Mouse (Mus musculus) cerebellum, postnatal 10 days (tissue): Measurements from ENCODE around the gene Klhl33.
A peak's percentile ranks its signal among the peaks of the same experiment; 100 is the strongest.
"Not testable (repeated sequence)": the region's sequence is repeated elsewhere in the genome, so short reads cannot be mapped to it uniquely, and the experiment has no call there.

Source experiments
- DNase-seq, 2 experiments: peaks; one replicate each; pipeline ENCODE4 v3.0.0; 2021; ENCODE audit warnings: mixed read lengths in 2 of 2

Gene Klhl33

GRCm38 (mm10) chr14:50897374-50897765, at the start of gene Klhl33:
Gene Klhl33 (minus strand): TSS chr14:50897507.
- peak; percentile 35 to 45 for DNase-seq

GRCm38 (mm10) chr14:50945526-50945925, 48.2 kb upstream of the Klhl33 start:
- not testable (repeated sequence) for DNase-seq

DNA sequence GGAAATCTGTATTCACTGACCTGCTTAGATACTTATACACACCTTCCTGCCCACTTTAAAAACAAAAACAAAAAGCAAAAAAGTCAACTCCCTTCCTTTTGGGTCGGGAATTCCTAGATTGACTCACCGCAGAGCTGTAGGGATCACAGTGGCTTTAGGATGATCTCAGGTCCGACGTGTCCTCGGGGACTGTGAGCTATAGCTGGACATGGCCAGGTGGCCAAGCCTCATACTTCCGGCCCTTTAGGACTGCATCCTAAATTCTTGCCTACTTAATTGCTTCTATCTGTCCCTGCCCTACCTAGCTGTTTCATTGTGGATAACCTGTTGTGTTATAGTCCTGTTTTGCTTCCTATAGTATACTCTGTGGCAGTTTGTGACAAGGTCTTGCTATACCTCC, 47.8 kb upstream of the Klhl33 start:
- not testable (repeated sequence) for DNase-seq

DNA sequence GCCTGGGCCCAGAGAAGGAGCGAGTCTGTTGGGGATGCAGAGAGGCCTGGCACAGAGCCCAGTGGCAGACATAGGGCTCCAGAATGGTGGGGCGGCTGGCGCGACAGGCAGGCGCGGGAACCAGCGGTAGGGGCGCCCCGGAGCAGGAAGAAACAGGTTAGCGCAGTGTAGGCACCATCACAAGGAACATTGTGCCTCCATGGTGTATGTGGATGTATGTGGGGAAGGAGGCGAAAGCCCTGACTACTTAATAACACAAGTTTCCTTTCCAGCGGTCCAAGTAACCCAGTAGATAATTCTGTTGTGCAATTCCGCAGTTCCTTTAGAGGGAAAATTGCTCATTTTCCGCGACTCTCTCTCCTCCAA, 47.3 kb upstream of the Klhl33 start:
- DNase-seq, result not testable (repeated sequence)

DNA sequence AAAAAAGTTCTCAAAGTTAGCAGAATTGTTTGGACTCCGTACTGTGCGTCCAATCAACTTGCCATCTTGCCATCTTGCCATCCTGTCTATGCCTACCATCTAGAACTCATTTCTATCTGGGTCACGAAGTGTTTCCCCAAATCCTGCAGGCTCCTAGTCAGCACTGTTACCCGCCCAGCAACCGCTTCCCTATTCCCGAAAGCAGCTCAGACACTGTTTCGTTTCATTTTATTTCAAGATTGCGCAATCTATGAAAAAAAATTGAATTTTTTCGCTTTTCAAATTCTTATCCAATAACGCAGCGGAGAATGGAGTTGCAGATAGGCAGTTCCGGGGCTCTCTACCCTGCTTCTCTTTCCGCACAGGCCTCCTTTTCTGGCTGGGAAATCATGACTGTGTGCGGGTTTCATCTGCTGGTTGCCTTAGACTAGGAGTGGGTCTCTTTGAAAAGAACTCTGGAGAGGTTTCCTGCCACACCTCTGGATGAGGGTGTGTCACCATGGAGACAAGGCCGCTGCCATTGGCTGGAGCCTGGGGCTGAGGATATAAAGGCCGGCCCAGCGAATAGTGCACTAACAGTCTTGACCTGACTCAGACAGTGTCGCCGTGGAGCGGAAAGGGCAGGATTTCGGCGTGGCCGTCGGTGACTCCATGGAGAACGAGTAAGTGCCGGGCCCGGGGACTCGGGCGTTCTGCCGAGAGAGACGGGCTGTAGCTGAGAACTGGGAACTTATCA, 46.8 kb upstream of the Klhl33 start, which contains the start of gene Gm49342:
Gene Gm49342 (plus strand): TSS at position 586 of the 736 bp plus-strand sequence.
- peak; percentile 95 for DNase-seq

GRCm38 (mm10) chr14:50938940-50939339, 41.6 kb upstream of the Klhl33 start:
- no peak for DNase-seq

- no peak for DNase-seq
Measured at GRCm38 (mm10) chr14:50938119-50938908, 41.0 kb upstream of the Klhl33 start.

- no peak for DNase-seq
Measured at GRCm38 (mm10) chr14:50936649-50937048, 39.3 kb upstream of the Klhl33 start.

DNA sequence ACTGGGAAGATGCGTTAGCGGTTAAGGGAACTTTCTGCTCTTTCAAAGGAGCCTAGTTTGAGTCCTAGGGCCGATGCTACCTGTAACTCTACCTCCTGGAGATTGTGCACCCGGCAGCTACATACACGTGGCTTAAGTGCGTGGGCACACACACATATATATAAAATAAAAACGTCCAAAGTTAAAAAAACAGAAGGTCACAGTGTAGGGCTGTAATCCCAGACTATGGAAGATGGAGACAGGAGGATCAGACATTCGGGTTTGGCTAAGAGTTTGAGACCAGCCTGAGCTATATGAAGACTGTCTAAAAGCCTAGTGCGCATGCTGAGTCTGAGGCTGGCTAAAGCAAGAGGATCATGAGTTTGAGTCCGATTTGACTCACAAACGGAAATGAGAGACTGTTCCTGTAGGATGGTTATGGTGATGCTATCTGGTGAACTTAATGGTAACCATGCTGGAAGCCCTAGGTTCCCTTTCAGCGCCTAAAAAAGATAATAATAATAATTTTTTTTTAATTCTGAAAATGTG, 34.2 kb upstream of the Klhl33 start:
- no peak for DNase-seq

GRCm38 (mm10) chr14:50930754-50931492, 33.6 kb upstream of the Klhl33 start, which contains the start of the genes Pip4p1 and Pnp:
Gene Pip4p1 (minus strand): TSS chr14:50930856.
Gene Pnp (plus strand): TSS chr14:50931082.
- peak; percentile 99 to 100 for DNase-seq

DNA sequence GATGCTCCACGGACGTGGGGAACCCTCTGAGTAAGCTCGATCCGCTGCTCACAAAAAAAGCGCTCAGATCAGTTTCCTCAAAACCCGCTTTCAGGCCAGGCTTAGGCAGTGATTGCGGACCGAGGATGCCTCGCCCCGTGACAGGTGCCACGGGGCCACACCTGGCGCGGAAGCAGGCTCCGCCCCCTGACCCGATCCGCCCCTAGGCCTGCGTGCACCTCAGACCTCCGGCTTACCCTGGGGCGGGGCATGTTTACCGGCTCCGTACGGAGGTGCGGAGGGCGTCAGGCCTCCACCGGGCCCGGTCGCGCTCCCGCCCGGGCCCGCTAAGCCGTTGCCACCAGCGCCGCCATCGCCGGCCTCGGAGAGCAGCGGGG, 33.1 kb upstream of the Klhl33 start:
- peak; percentile 78 to 84 for DNase-seq

GRCm38 (mm10) chr14:50929951-50930350, 32.6 kb upstream of the Klhl33 start:
- DNase-seq, result no peak

GRCm38 (mm10) chr14:50927366-50927765, 30.1 kb upstream of the Klhl33 start:
- no peak for DNase-seq

- DNase-seq, result peak in 1 of 2 experiments; percentile 31
Measured at GRCm38 (mm10) chr14:50925111-50925920, 28.0 kb upstream of the Klhl33 start.

- DNase-seq, result peak; percentile 98 to 99
Measured at GRCm38 (mm10) chr14:50924281-50925064, 27.2 kb upstream of the Klhl33 start, which contains the start of the genes Osgep and Apex1. Gene Osgep (minus strand): TSS chr14:50924893. Gene Apex1 (plus strand): TSS chr14:50924968.

DNA sequence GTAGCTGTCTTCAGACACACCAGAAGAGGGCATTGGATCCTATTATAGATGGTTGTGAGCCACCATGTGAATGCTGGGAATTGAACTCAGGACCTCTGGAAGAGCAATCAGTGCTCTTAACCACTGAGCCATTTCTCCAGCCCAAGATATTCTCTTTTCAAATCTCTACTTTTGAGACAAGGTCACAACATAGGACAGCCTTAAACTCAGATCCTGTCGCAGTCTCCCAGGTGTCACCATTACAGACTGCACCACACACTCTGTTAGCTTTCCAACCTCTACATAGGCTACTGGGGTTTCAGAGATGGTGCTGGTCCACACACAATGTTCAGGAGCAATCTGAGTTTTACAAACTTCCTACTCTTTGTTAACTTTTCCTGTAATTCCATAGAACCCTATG, 26.1 kb upstream of the Klhl33 start:
- DNase-seq, result not testable (repeated sequence)

DNA sequence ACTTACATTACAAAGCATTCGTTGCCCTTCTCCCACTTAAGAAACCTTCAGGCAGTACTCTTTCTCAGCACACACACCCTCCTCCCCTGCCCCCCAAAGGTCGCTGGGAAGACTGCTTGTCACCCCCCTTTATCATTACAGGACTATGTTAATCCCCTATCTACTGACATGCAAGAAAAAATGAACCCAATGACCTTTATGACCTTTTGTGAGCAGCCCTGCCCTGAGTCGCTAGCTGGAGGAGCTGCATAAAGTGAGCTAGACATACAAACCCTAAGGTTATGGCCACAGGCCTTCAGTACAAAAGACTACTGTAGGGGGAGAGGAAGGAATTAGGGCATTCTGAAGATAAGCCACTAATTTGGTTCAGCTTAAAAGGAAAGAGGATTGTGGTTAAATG, 14.0 kb upstream of the Klhl33 start:
- DNase-seq, result no peak

GRCm38 (mm10) chr14:50908126-50908525, 10.8 kb upstream of the Klhl33 start:
- DNase-seq, result no peak

DNA sequence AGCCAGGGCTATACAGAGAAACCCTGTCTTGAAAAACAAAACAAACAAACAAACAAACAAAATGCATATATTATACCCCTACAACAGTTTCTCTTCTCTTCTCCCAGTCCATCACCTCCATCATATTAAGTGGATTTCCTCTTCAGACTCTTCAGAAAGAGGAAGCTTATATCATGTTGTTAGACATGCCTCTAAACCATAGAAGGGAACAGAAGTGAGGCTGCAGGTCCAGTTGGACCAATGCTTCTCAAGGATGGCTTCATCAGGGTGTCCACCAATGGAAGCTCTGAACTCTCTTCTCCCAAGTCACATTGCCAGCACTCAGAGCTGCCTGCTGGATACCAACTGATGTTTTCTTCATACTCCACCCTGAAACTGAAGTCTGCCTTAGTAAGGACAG, 8.0 kb upstream of the Klhl33 start:
- DNase-seq, result not testable (repeated sequence)

DNA sequence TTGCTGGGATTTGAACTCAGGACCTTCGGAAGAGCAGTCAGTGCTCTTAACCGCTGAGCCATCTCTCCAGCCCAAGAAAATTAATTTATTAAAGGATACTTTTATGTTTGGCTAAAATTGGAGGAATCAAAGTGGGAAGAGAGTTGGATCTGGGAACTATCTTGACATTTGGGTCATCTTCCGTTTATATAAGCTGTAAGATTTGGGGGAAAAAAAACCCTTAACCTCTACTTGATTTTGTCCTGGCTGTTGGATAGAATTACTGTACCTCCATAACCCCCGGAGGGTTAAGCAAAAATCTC, 7.5 kb upstream of the Klhl33 start:
- no peak for DNase-seq
